Mouse (Mus musculus) lung, adult 2 months (tissue): ENCODE measurements at regions not wholly inside any gene's neighbourhood (a gene's known extent, or its start where the extent isn't known, plus 50 kb on each side); places are given as distances from the start of the nearest gene placed in this dataset.

ENCODE experiments used
- DNase-seq: peaks from one replicate; pipeline ENCODE4 v3.0.0; 2022
- H3K4me1 ChIP-seq: fragments of 200-500 bp; 2 replicates; pipeline ENCODE4 v1.6.1; 2011; ENCODE audit warnings: low read length; ENCODE audit not compliant: control insufficient read depth, insufficient read depth
- H3K4me3 ChIP-seq: fragments of 200-500 bp; replicated peaks from 2 replicates; pipeline ENCODE3; 2011; ENCODE audit warnings: low read depth, mild to moderate bottlenecking, control low read depth, low read length; ENCODE audit errors: extremely low read depth
- CTCF ChIP-seq: fragments of 200-500 bp; IDR thresholded peaks from 2 replicates; pipeline ENCODE4 v1.5.1; 2011; ENCODE audit warnings: mild to moderate bottlenecking, low read length, control low read depth; ENCODE audit not compliant: insufficient read depth
- POLR2A ChIP-seq: fragments of 200-500 bp; IDR thresholded peaks from 2 replicates; pipeline ENCODE4 v1.6.1; 2011; ENCODE audit warnings: low read depth, mild to moderate bottlenecking, control low read depth, low read length, borderline replicate concordance; ENCODE audit errors: extremely low read depth
- WGBS: fragments of 180-500 bp; shearing (Covaris S2); methylation state at CpG from one replicate; pipeline ENCODE4 v1.1.7; 2018; 5-methylcytosine and 5-hydroxymethylcytosine counted together

DNA sequence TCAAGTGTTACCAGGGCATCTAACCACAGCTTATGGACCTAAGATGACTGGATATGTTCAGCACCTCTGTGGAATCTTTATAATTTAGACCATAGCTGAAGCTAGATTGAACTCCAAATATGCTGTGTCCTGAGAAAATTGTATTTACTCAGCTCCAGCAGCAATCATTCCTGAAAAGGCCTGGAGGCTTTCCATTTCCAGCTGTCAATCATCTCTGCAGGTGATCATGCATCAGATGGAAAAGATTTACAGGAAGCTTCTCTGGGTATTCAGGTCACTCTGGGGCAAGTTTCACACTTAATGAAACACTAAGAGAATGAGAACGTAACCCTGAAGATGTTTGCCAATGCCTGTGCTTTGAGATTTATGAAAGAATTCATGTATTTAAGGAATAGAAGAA, 502.1 kb downstream of the Basp1 start:
- WGBS, result 73% methylated on average over 1 of the region's 1 CpGs
- DNase-seq, result no peak

GRCm38 (mm10) chr15:24906957-24907356, 506.6 kb downstream of the Basp1 start:
- no peak for DNase-seq
- Histone ChIP-seq H3K4me1 (no peaks in the 10 kb centered on the region), H3K4me3 (no peak overlapping the region)
- TF ChIP-seq CTCF (no peak), POLR2A (no peak)
- 56% methylated on average over 4 of the region's 4 CpGs for WGBS

More for the DNA sequence above, 502.1 kb downstream of the Basp1 start:
- TF ChIP-seq POLR2A (no peak), CTCF (no peak)
- no peaks in the 10 kb centered on the region for H3K4me1 ChIP-seq
- no peak overlapping the region for H3K4me3 ChIP-seq

DNA sequence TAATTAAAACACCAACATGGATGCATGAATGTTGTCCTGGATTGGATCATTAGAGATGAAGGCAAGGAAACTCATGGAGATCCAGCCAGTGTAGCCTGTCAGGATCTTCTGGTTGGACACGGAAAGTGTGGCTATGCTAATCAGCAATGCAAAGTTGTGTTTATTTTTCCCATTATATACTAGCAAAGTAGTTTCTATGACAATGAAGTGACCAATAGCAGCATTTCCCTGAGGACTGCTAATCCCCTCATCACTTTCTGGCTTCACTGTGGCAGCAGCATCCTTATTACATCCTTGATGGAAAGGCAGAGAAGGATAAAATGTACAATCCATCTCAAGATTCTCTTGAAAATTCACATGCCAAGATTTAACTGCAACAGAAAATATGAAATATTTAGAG, 534.7 kb downstream of the Basp1 start:
- WGBS, result 69% methylated on average over 1 of the region's 1 CpGs
- no peak for DNase-seq
- TF ChIP-seq POLR2A, result no peak
- TF ChIP-seq CTCF, result no peak

GRCm38 (mm10) chr15:24877711-24878598, 535.6 kb downstream of the Basp1 start:
- TF ChIP-seq POLR2A (no peak), CTCF (no peak)
- Histone ChIP-seq H3K4me3 (no peak overlapping the region), H3K4me1 (no peaks in the 10 kb centered on the region)
- no peak for DNase-seq
- 72% methylated on average over 6 of the region's 6 CpGs for WGBS

More for the DNA sequence above, 534.7 kb downstream of the Basp1 start:
- H3K4me3 ChIP-seq, result no peak overlapping the region
- no peaks in the 10 kb centered on the region for H3K4me1 ChIP-seq

DNA sequence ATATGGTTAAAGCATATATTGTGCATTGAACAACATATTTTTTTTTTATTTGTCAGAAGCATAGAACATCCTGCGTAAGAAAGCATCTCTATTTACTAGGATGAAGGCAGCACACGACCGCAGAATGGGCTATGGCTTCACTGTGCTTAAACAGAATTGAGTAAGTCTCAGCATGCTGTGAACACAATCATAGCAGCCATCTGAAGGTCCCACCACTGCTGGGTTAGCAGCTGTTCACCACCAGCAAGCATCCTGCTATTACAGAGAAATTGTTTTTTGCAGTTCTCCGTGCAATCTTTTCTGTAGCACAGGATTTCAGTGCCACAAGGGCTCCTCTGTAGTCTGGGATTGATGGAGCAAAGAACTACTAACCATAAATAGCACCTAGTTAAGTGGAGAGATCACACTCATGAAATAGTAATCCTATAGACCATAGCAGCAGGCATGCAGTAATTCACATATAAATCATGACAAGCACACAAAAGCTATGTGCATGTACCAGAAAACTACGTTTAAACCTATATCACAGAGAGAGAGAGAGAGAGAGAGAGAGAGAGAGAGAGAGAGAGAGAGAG, 537.3 kb downstream of the Basp1 start:
- no peak for DNase-seq
- no peak for TF ChIP-seq CTCF
- TF ChIP-seq POLR2A, result no peak
- WGBS, result 74% methylated on average over 5 of the region's 5 CpGs
- no peak overlapping the region for H3K4me3 ChIP-seq
- H3K4me1 ChIP-seq, result no peaks in the 10 kb centered on the region

DNA sequence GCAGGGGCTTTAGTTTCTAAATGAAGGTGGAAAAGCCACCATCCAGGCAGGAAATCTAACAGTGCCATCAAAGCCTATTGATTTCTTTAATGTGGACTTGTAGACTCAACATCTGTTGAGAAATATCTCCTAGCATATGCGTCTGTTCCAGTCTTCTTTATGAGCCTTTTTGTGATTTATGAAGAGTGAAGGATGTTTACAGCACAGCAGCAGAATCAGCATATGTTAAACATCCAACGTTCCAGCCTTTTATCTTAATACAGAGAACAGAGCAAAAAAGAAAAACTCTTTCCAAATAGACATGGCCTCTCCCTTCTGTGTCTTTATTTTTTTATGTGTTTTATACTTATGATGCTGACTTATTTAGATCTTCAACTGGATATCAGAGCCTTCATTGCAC, 573.3 kb downstream of the Basp1 start:
- no peak for DNase-seq
- WGBS, result 39% methylated on average over 2 of the region's 2 CpGs
- Histone ChIP-seq H3K4me1 (no peaks in the 10 kb centered on the region), H3K4me3 (no peak overlapping the region)
- TF ChIP-seq CTCF (no peak), POLR2A (no peak)

DNA sequence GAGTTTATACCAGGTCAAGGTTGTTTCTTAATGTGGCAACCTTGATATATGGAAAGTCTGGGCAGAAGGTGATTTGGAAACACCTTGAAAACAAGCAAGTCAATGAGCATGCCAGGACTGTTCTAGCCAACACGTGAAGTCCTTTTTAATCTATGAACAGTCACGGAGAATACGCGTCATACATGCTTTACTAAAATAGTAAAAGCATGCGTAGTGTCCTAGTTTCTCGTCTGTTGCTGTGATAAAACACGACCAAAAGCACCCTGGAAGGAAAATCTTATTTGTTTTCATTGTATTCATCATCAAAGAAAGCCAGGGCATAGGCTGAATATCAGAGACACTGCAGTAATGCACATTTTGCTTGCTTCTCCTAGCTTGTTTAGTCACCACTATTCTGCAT, 575.2 kb downstream of the Basp1 start:
- H3K4me1 ChIP-seq, result no peaks in the 10 kb centered on the region
- DNase-seq, result no peak
- 83% methylated on average over 7 of the region's 7 CpGs for WGBS
- no peak for TF ChIP-seq POLR2A
- no peak for TF ChIP-seq CTCF
- H3K4me3 ChIP-seq, result no peak overlapping the region

- H3K4me3 ChIP-seq, result no peak overlapping the region
- TF ChIP-seq CTCF (no peak), POLR2A (no peak)
- DNase-seq, result no peak
- 96% methylated on average over 1 of the region's 1 CpGs for WGBS
- no peaks in the 10 kb centered on the region for H3K4me1 ChIP-seq
Measured at GRCm38 (mm10) chr15:24827881-24828280, 585.7 kb downstream of the Basp1 start.

DNA sequence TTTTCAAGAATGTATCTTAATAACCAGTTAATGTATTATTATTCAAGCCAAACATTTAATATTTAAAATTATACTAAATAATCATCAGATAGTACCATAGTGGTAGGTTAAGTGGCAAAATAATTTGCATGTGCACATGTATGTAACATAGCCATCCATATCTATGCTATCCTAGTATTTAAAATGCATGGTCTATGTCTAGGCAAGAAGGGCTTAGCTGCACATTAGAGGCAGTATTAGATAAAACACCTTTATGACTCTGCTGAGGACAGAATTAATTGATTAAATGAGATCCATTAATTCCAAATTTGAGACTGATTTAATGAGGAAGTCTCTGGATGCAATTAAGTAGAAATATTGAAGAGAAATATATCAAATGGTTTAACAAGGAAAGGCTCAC, 586.3 kb downstream of the Basp1 start:
- Histone ChIP-seq H3K4me3 (no peak overlapping the region), H3K4me1 (no peaks in the 10 kb centered on the region)
- no peak for DNase-seq
- TF ChIP-seq CTCF (no peak), POLR2A (no peak)

DNA sequence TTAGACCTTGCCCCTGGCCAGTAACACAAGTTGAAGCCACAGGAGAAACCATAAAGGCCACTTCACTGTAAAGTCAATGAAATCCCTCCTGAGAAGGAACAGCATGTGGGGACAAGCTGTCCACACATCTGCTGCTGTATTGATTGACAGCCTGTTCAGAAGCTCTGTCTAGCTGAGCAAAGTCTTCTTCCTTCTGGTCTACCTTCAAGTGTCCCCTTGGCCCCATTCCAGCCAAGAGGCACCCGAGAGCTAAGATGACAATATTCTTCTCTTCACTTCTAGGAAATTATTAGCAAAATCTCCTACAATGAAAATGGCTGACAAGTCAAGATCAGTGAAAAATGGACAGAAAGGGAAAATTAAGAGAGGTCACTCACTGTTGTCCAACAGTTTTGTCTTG, 616.7 kb downstream of the Basp1 start:
- H3K4me3 ChIP-seq, result no peak overlapping the region
- no peaks in the 10 kb centered on the region for H3K4me1 ChIP-seq
- 66% methylated on average over 1 of the region's 1 CpGs for WGBS
- DNase-seq, result no peak
- TF ChIP-seq POLR2A (no peak), CTCF (no peak)
